Mouse (Mus musculus) heart, postnatal 0 days (tissue): ENCODE results near the gene Sbf1.

Experiments used
- CTCF ChIP-seq: IDR thresholded peaks from 2 replicates; pipeline ENCODE4 v1.5.1; 2016; ENCODE audit warnings: antibody characterized with exemption, control low read depth, low read depth
- EP300 ChIP-seq: IDR thresholded peaks from 2 replicates; pipeline ENCODE4 v1.6.1; 2016; ENCODE audit warnings: antibody characterized with exemption, low read depth

- TF ChIP-seq CTCF (no peak), EP300 (no peak)
These were observed 56.1 kb downstream of the Sbf1 start for GRCm38 (mm10) chr15:89258997-89259396.
